Mouse (Mus musculus): Measurements from ENCODE around the gene S1pr2. TPM values are rescaled to one million over a fixed set of nuclear protein-coding genes. Genes with fewer than 3 reads are reported as not detected.

The S1pr2 gene
- polyA plus RNA-seq, 1 experiment from 2014 or later = 39.9 TPM

DNA sequence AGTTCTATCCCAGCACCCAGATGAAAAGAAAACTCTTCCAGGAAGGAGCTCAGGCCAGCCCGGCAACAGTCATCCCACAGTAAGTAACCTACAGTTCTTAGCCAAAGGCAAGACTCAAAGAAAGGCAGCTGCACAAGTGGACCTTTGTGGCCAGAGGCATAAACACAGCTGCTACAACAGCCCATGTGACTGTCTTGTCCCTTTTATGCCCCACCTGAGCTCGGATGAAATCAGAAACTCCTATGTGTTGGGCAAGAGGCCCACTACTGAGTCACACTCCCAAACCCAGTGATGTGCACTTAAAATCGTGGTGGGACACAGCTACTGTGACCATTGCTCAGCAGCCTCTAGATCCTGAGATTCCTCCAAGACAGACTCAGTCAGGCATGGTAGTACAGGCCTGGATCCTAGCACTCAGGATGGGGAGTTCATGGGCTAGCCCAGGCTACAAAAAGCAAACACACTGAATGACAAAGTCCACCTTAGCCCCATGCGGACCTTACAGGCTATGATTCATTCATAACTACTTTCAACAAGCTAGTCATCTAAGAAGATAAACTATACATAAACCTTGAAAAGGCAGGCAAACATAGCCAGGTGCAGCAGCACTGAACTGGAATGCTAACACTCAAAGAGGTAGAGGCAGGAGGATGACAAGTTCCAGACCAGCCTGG lies 31.7 kb downstream of the S1pr2 start:
- Histone ChIP-seq H3K9ac (ENCODE audit: low read length) (no peak overlapping the region), H3K4me3 (replicated peaks; ENCODE audit: low read length) (no peak overlapping the region), H3K27ac (ENCODE audit: low read length) (no peak overlapping the region; the same call in 1 of the 2 replicates), H3K9me3 (replicated peaks; ENCODE audit: control insufficient read depth, low read length) (no peaks in the 10 kb centered on the region), H3K4me2 (ENCODE audit: low read depth, low read length) (no peak overlapping the region), H3K4me1 (ENCODE audit: control insufficient read depth, insufficient read depth, low read length) (peaks cover 20% of the 10 kb centered on the region), H3K27me3 (ENCODE audit: control insufficient read depth, insufficient read depth, low read length) (no peaks in the 10 kb centered on the region), H3K36me3 (ENCODE audit: control insufficient read depth, insufficient read depth, low read length) (peaks cover 16% of the 10 kb centered on the region)
- WGBS = 45% methylated on average over 4 of the region's 4 CpGs
- ATAC-seq (ENCODE audit: insufficient read depth, low FRiP score) = peak; percentile 37; the same call in 1 of the 2 replicates

DNA sequence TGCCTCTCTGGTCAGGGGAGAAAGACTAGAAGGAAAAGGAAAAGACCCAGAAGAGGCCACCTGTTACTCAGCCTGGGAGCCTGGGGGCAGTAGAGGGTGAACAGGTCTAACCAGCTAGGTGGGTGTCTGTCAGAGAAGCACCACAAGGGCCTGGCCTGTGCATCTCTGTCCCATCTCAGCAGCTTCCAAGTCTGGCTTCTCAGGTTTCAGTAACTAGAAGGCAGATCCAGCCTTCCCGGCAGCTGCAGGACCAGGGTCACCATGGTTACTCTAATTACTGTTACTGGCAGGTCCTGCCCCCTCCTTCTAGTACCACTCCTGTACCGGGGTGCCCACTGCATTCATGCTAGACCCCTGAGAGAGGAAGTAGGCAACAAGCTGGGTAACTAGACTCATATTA lies 32.7 kb downstream of the S1pr2 start:
- Histone ChIP-seq H3K27ac (ENCODE audit: low read length) (peak overlapping the region; percentile 40), H3K4me3 (replicated peaks; ENCODE audit: low read length) (no peak overlapping the region), H3K36me3 (ENCODE audit: control insufficient read depth, insufficient read depth, low read length) (peaks cover 26% of the 10 kb centered on the region), H3K9me3 (replicated peaks; ENCODE audit: control insufficient read depth, low read length) (no peaks in the 10 kb centered on the region), H3K9ac (ENCODE audit: low read length) (no peak overlapping the region; the same call in 1 of the 2 replicates), H3K4me2 (ENCODE audit: low read depth, low read length) (no peak overlapping the region), H3K27me3 (ENCODE audit: control insufficient read depth, insufficient read depth, low read length) (no peaks in the 10 kb centered on the region), H3K4me1 (ENCODE audit: control insufficient read depth, insufficient read depth, low read length) (peaks cover 20% of the 10 kb centered on the region)
- 13% methylated on average over 2 of the region's 2 CpGs for WGBS
- no peak for ATAC-seq (ENCODE audit: insufficient read depth, low FRiP score)

- H3K9me3 ChIP-seq (replicated peaks; ENCODE audit: control insufficient read depth, low read length) = no peaks in the 10 kb centered on the region
- H3K9ac ChIP-seq (ENCODE audit: low read length) = no peak overlapping the region
- H3K4me1 ChIP-seq (ENCODE audit: control insufficient read depth, insufficient read depth, low read length) = peaks cover 20% of the 10 kb centered on the region
- H3K27me3 ChIP-seq (ENCODE audit: control insufficient read depth, insufficient read depth, low read length) = no peaks in the 10 kb centered on the region
- 86% methylated on average over 7 of the region's 7 CpGs for WGBS
- ATAC-seq (ENCODE audit: insufficient read depth, low FRiP score) = no peak
- H3K4me2 ChIP-seq (ENCODE audit: low read depth, low read length) = no peak overlapping the region
- peak overlapping the region; percentile 36; the same call in 1 of the 2 replicates for H3K27ac ChIP-seq (ENCODE audit: low read length)
- H3K4me3 ChIP-seq (replicated peaks; ENCODE audit: low read length) = no peak overlapping the region
- H3K36me3 ChIP-seq (ENCODE audit: control insufficient read depth, insufficient read depth, low read length) = peaks cover 31% of the 10 kb centered on the region
These were observed 33.2 kb downstream of the S1pr2 start for GRCm38 (mm10) chr9:20943396-20943795.

- H3K9ac ChIP-seq (ENCODE audit: low read length) = no peak overlapping the region
- no peaks in the 10 kb centered on the region for H3K9me3 ChIP-seq (replicated peaks; ENCODE audit: control insufficient read depth, low read length)
- no peaks in the 10 kb centered on the region for H3K4me1 ChIP-seq (ENCODE audit: control insufficient read depth, insufficient read depth, low read length)
- no peak overlapping the region for H3K4me2 ChIP-seq (ENCODE audit: low read depth, low read length)
- 88% methylated on average over 3 of the region's 3 CpGs for WGBS
- H3K4me3 ChIP-seq (replicated peaks; ENCODE audit: low read length) = no peak overlapping the region
- H3K27ac ChIP-seq (ENCODE audit: low read length) = no peak overlapping the region
- no peaks in the 10 kb centered on the region for H3K27me3 ChIP-seq (ENCODE audit: control insufficient read depth, insufficient read depth, low read length)
- peaks cover 36% of the 10 kb centered on the region for H3K36me3 ChIP-seq (ENCODE audit: control insufficient read depth, insufficient read depth, low read length)
- ATAC-seq (ENCODE audit: insufficient read depth, low FRiP score) = no peak
These were observed 53.3 kb downstream of the S1pr2 start for GRCm38 (mm10) chr9:20923258-20923657.

DNA sequence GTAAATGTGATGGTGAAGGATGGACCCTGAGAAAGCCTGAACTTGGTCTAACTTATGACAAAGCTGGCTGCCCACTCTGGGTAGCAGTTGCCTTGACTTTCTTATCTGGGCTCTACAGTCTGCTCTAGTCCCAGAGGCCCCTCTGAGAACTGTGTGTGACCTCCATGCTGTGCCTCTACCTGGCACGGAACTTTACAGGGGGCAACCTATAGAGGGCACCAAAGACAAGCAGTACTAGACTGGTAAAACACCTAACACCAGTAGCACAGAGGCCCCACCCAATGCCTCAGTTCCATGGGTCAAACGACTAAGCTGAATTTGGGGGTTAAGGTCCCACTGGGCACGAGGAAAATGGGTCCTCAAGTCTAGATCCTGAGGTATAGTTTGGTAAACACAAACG lies 60.4 kb downstream of the S1pr2 start:
- no peak overlapping the region for H3K4me2 ChIP-seq (ENCODE audit: low read depth, low read length)
- H3K4me1 ChIP-seq (ENCODE audit: control insufficient read depth, insufficient read depth, low read length) = no peaks in the 10 kb centered on the region
- H3K36me3 ChIP-seq (ENCODE audit: control insufficient read depth, insufficient read depth, low read length) = peaks cover 52% of the 10 kb centered on the region
- 74% methylated on average over 4 of the region's 4 CpGs for WGBS
- H3K27ac ChIP-seq (ENCODE audit: low read length) = no peak overlapping the region
- no peak overlapping the region for H3K4me3 ChIP-seq (replicated peaks; ENCODE audit: low read length)
- ATAC-seq (ENCODE audit: insufficient read depth, low FRiP score) = peak; percentile 21; the same call in 1 of the 2 replicates
- no peaks in the 10 kb centered on the region for H3K27me3 ChIP-seq (ENCODE audit: control insufficient read depth, insufficient read depth, low read length)
- no peaks in the 10 kb centered on the region for H3K9me3 ChIP-seq (replicated peaks; ENCODE audit: control insufficient read depth, low read length)
- no peak overlapping the region for H3K9ac ChIP-seq (ENCODE audit: low read length)

Small RNAs within 50 kb of the gene (microRNA-seq; reads per million reads assigned to microRNA genes)
- not detected for gene Mir7081

Other genes starting within 250 kb of the S1pr2 start
- gene Olfm2, start 230.4 kb downstream of the S1pr2 start, polyA plus RNA-seq (2015; fragmentation: Nextera tagmentation; extraction: Ambion mirVana) = 7.4 and 8.3 TPM in 2 replicates
- 3.1 and 3.3 TPM in 2 replicates for gene Col5a3, start 161.7 kb downstream of the S1pr2 start, polyA plus RNA-seq (2015; fragmentation: Nextera tagmentation; extraction: Ambion mirVana)
- gene Rdh8, start 158.3 kb downstream of the S1pr2 start, polyA plus RNA-seq (2015; fragmentation: Nextera tagmentation; extraction: Ambion mirVana) = not detected in 2 replicates
- 14.2 and 16.8 TPM in 2 replicates for gene A230050P20Rik, start 108.1 kb downstream of the S1pr2 start, polyA plus RNA-seq (2015; fragmentation: Nextera tagmentation; extraction: Ambion mirVana)
- 8.2 and 9.1 TPM in 2 replicates for gene Angptl6, start 97.1 kb downstream of the S1pr2 start, polyA plus RNA-seq (2015; fragmentation: Nextera tagmentation; extraction: Ambion mirVana)
- 74.6 and 77.5 TPM in 2 replicates for gene Ppan, start 88.6 kb downstream of the S1pr2 start, polyA plus RNA-seq (2015; fragmentation: Nextera tagmentation; extraction: Ambion mirVana)
- 272 and 293 TPM in 2 replicates for gene Eif3g, start 78.2 kb downstream of the S1pr2 start, polyA plus RNA-seq (2015; fragmentation: Nextera tagmentation; extraction: Ambion mirVana)
- 75.5 and 75.7 TPM in 2 replicates for gene Dnmt1, start 16.9 kb downstream of the S1pr2 start, polyA plus RNA-seq (2015; fragmentation: Nextera tagmentation; extraction: Ambion mirVana)
- gene Mrpl4, start 26.0 kb upstream of the S1pr2 start, polyA plus RNA-seq (2015; fragmentation: Nextera tagmentation; extraction: Ambion mirVana) = 131 and 141 TPM in 2 replicates
- gene Icam1, start 39.2 kb upstream of the S1pr2 start, polyA plus RNA-seq (2015; fragmentation: Nextera tagmentation; extraction: Ambion mirVana) = 15.0 and 16.3 TPM in 2 replicates
- gene Icam4, start 52.6 kb upstream of the S1pr2 start, polyA plus RNA-seq (2015; fragmentation: Nextera tagmentation; extraction: Ambion mirVana) = 5.9 and 8.6 TPM in 2 replicates
- gene Icam5, start 55.3 kb upstream of the S1pr2 start, polyA plus RNA-seq (2015; fragmentation: Nextera tagmentation; extraction: Ambion mirVana) = 0.14 and 0.15 TPM in 2 replicates
- gene Zglp1, start 90.3 kb upstream of the S1pr2 start, polyA plus RNA-seq (2015; fragmentation: Nextera tagmentation; extraction: Ambion mirVana) = 0.46 and 0.89 TPM in 2 replicates
- gene Gm49373, start 96.3 kb upstream of the S1pr2 start, polyA plus RNA-seq (2015; fragmentation: Nextera tagmentation; extraction: Ambion mirVana) = 0.26 and 0.49 TPM in 2 replicates
- gene Fdx1l, start 96.8 kb upstream of the S1pr2 start, polyA plus RNA-seq (2015; fragmentation: Nextera tagmentation; extraction: Ambion mirVana) = 48.7 and 49.7 TPM in 2 replicates
- gene Gm38431, start 115.2 kb upstream of the S1pr2 start, polyA plus RNA-seq (2015; fragmentation: Nextera tagmentation; extraction: Ambion mirVana) = 1.2 and 2.1 TPM in 2 replicates
- 40.3 and 40.8 TPM in 2 replicates for gene Raver1, start 115.2 kb upstream of the S1pr2 start, polyA plus RNA-seq (2015; fragmentation: Nextera tagmentation; extraction: Ambion mirVana)
- gene Tyk2, start 154.5 kb upstream of the S1pr2 start, polyA plus RNA-seq (2015; fragmentation: Nextera tagmentation; extraction: Ambion mirVana) = 16.7 and 18.2 TPM in 2 replicates
- gene Cdc37, start 173.2 kb upstream of the S1pr2 start, polyA plus RNA-seq (2015; fragmentation: Nextera tagmentation; extraction: Ambion mirVana) = 250 TPM in 2 replicates
- gene Pde4a, start 188.9 kb upstream of the S1pr2 start, polyA plus RNA-seq (2015; fragmentation: Nextera tagmentation; extraction: Ambion mirVana) = 4.7 TPM in 2 replicates

Data from stomach, embryonic 16.5 days (tissue).